Mouse (Mus musculus): ENCODE results near the gene Csf2rb2.

The Csf2rb2 gene

GRCm38 (mm10) chr15:78260668-78261333 is 44.7 kb downstream of the Csf2rb2 start:
- in situ Hi-C loops (cut with MboI; ENCODE audit: unreplicated experiment in 2 of 2) = no loop called here

- in situ Hi-C loops (cut with MboI; ENCODE audit: unreplicated experiment in 2 of 2) = loop anchor here in 1 of 2 experiments (5.0 kb wide), 1 partner anchor 79 kb away; no protein-coding TSS in a partner anchor
Observed at GRCm38 (mm10) chr15:78258246-78258865, 47.2 kb downstream of the Csf2rb2 start.

GRCm38 (mm10) chr15:78257326-78258050 is 48.0 kb downstream of the Csf2rb2 start:
- in situ Hi-C loops (cut with MboI; ENCODE audit: unreplicated experiment in 2 of 2) = loop anchor here in 1 of 2 experiments (5.0 kb wide), 1 partner anchor 80 kb away; no protein-coding TSS in a partner anchor

DNA sequence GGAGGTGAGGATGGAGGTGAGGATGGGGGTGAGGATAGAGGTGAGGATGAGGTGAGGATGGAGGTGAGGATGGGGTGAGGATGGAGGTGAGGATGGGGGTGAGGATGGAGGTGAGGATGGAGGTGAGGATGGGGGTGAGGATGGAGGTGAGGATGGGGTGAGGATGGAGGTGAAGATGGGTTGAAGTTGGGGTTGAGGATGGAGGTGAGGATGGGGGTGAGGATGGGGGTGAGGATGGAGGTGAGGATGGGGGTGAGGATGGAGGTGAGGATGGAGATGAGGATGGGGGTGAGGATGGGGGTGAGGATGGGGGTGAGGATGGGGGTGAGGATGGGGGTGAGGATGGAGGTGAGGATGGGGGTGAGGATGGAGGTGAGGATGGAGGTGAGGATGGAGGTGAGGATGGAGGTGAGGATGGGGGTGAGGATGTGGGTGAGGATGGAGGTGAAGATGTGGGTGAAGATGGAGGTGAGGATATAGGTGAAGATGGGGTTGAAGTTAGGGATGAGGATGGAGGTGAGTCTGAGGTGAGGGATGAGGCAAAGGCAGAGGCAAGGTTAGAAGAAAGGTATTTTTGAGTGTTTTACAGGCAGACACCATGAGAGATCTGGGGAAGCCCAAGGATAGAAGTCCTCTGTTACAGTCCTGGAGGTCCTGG is 48.8 kb downstream of the Csf2rb2 start:
- in situ Hi-C loops (cut with MboI; ENCODE audit: unreplicated experiment in 2 of 2) = loop anchor here in 1 of 2 experiments (5.0 kb wide), 1 partner anchor 81 kb away; no protein-coding TSS in a partner anchor

GRCm38 (mm10) chr15:78254751-78255150 is 50.8 kb downstream of the Csf2rb2 start:
- in situ Hi-C loops (cut with MboI; ENCODE audit: unreplicated experiment in 2 of 2) = loop anchor here in 1 of 2 experiments (5.0 kb wide), 1 partner anchor 83 kb away; no protein-coding TSS in a partner anchor

GRCm38 (mm10) chr15:78248410-78248809 is 57.1 kb downstream of the Csf2rb2 start:
- in situ Hi-C loops (cut with MboI; ENCODE audit: unreplicated experiment in 2 of 2) = loop anchor here (5.0 to 10.0 kb wide), 3 partner anchors 79 to 314 kb away; partner anchors contain the start of genes Csf2rb (in 1 of the 2) and Eif3d (in 1 of the 2)

- in situ Hi-C loops (cut with MboI; ENCODE audit: unreplicated experiment in 2 of 2) = loop anchor here (5.0 to 10.0 kb wide), 3 partner anchors 80 to 313 kb away; partner anchors contain the start of genes Csf2rb (in 1 of the 2) and Eif3d (in 1 of the 2)
Observed at GRCm38 (mm10) chr15:78247659-78248058, 57.9 kb downstream of the Csf2rb2 start.

- in situ Hi-C loops (cut with MboI; ENCODE audit: unreplicated experiment in 2 of 2) = loop anchor here (5.0 to 10.0 kb wide), 3 partner anchors 81 to 312 kb away; partner anchors contain the start of genes Csf2rb (in 1 of the 2) and Eif3d (in 1 of the 2)
Observed at GRCm38 (mm10) chr15:78246143-78247116, 59.1 kb downstream of the Csf2rb2 start.

- in situ Hi-C loops (cut with MboI; ENCODE audit: unreplicated experiment in 2 of 2) = loop anchor here (5.0 to 10.0 kb wide), 3 partner anchors 82 to 310 kb away; partner anchors contain the start of genes Csf2rb (in 1 of the 2) and Eif3d (in 1 of the 2)
Observed at GRCm38 (mm10) chr15:78244695-78245492, 60.6 kb downstream of the Csf2rb2 start, which contains the start of gene Ncf4. Gene Ncf4 (plus strand): TSS chr15:78244801.

- in situ Hi-C loops (cut with MboI; ENCODE audit: unreplicated experiment in 2 of 2) = loop anchor here (10.0 kb wide), 2 partner anchors 269 to 309 kb away; partner anchors contain the start of gene Eif3d (in 1 of the 2)
Observed at GRCm38 (mm10) chr15:78243774-78244173, 61.7 kb downstream of the Csf2rb2 start.

- in situ Hi-C loops (cut with MboI; ENCODE audit: unreplicated experiment in 2 of 2) = loop anchor here (10.0 kb wide), 2 partner anchors 268 to 308 kb away; partner anchors contain the start of gene Eif3d (in 1 of the 2)
Observed at GRCm38 (mm10) chr15:78243061-78243460, 62.5 kb downstream of the Csf2rb2 start.

DNA sequence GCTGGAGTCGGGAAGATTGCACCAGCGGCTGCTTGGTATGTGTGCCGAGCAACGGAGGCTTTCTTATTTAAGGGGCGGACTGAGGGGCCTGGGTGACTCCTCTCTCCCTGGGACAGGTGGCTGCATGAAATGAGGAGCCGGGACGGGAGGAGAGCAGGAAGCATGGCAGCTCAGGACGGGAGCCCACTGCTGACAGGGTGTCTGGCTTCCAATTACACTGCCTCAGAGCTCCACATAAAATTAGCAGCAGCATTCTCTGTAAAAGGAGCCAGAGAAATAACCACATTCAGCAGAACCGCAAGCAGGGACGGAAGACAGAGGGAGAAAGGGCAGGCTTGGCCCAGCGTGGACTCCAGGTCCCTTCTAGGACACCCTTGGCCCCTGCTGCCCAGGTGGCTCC is 64.2 kb downstream of the Csf2rb2 start:
- in situ Hi-C loops (cut with MboI; ENCODE audit: unreplicated experiment in 2 of 2) = loop anchor here (10.0 kb wide), 2 partner anchors 267 to 307 kb away; partner anchors contain the start of gene Eif3d (in 1 of the 2)

GRCm38 (mm10) chr15:78239956-78240617 is 65.4 kb downstream of the Csf2rb2 start:
- in situ Hi-C loops (cut with MboI; ENCODE audit: unreplicated experiment in 2 of 2) = loop anchor here (5.0 to 10.0 kb wide), 3 partner anchors 58 to 305 kb away; partner anchors contain the start of gene Eif3d (in 1 of the 2)

- in situ Hi-C loops (cut with MboI; ENCODE audit: unreplicated experiment in 2 of 2) = loop anchor here (5.0 kb wide), 1 partner anchor 57 kb away; no protein-coding TSS in a partner anchor
Observed at GRCm38 (mm10) chr15:78239453-78239852, 66.1 kb downstream of the Csf2rb2 start.

- in situ Hi-C loops (cut with MboI; ENCODE audit: unreplicated experiment in 2 of 2) = loop anchor here (5.0 kb wide), 1 partner anchor 53 kb away; no protein-coding TSS in a partner anchor
Observed at GRCm38 (mm10) chr15:78234823-78235509, 70.6 kb downstream of the Csf2rb2 start.

Measured in v-Abl transformed pro-B cells (cell line).